Mouse (Mus musculus) heart, embryonic 16.5 days (tissue): ENCODE measurements around the gene Sept10. TPM values are rescaled to one million over a fixed set of nuclear protein-coding genes. Genes with fewer than 3 reads are reported as not detected.
A peak's percentile ranks its signal among the peaks of the same experiment; 100 is the strongest.

Source experiments
- ATAC-seq: fragments of 200-750 bp; cut with Nextera tagmentation; replicated peaks from 2 replicates; pipeline ENCODE4 v1.8.0; 2017; ENCODE audit warnings: moderate number of reproducible peaks; ENCODE audit not compliant: insufficient read depth, low FRiP score; ENCODE audit errors: extremely low read depth
- H3K27ac ChIP-seq: fragments of 300-500 bp; sonication (generic); 2 replicates; pipeline ENCODE4 v1.5.1; 2014; ENCODE audit warnings: mild to moderate bottlenecking, low read length, control low read depth, moderate library complexity
- H3K27me3 ChIP-seq: fragments of 300-500 bp; sonication (generic); 2 replicates; pipeline ENCODE4 v1.6.1; 2014; ENCODE audit warnings: low read length, mixed read lengths; ENCODE audit not compliant: control insufficient read depth, insufficient read depth
- H3K36me3 ChIP-seq: fragments of 300-500 bp; sonication (generic); 2 replicates; pipeline ENCODE4 v1.6.1; 2014; ENCODE audit not compliant: control insufficient read depth, insufficient read depth
- H3K4me1 ChIP-seq: fragments of 300-500 bp; sonication (generic); 2 replicates; pipeline ENCODE4 v1.6.1; 2014; ENCODE audit warnings: low read length, mixed read lengths; ENCODE audit not compliant: control insufficient read depth, insufficient read depth
- H3K4me2 ChIP-seq: fragments of 300-500 bp; sonication (generic); 2 replicates; pipeline ENCODE4 v1.6.1; 2014; ENCODE audit warnings: low read depth, mild to moderate bottlenecking, control low read depth, low read length
- H3K4me3 ChIP-seq: fragments of 300-500 bp; sonication (generic); 2 replicates; pipeline ENCODE4 v1.5.1; 2014; ENCODE audit warnings: mild to moderate bottlenecking, control low read depth, low read length
- H3K9ac ChIP-seq: fragments of 300-500 bp; sonication (generic); 2 replicates; pipeline ENCODE4 v1.6.1; 2014; ENCODE audit warnings: low read length, control low read depth
- H3K9me3 ChIP-seq: fragments of 300-500 bp; sonication (generic); replicated peaks from 2 replicates; pipeline ENCODE4 v1.6.1; 2016; ENCODE audit warnings: low read length; ENCODE audit not compliant: control insufficient read depth
- WGBS: fragments of 180-500 bp; shearing (Covaris S2); extraction: QIAGEN DNeasy Blood & Tissue Kit; methylation state at CpG from one replicate; pipeline ENCODE4 v1.1.7; 2014; 5-methylcytosine and 5-hydroxymethylcytosine counted together
- polyA plus RNA-seq: library from polyadenylated mRNA; unstranded; fragments of >200 nt; fragmentation: Nextera tagmentation; extraction: Ambion mirVana; gene quantifications from 2 replicates; pipeline ENCODE4 v1.2.1, GENCODE M21; 2015

The Sept10 gene
- polyA plus RNA-seq, 1 experiment from 2014 or later = 32.4 TPM

- H3K9ac ChIP-seq = no peak overlapping the region
- peaks cover 5% of the 10 kb centered on the region; the same call in 1 of the 2 replicates for H3K4me1 ChIP-seq
- peak; percentile 23; the same call in 1 of the 2 replicates for ATAC-seq
- H3K36me3 ChIP-seq = no peaks in the 10 kb centered on the region
- H3K27ac ChIP-seq = no peak overlapping the region
- no peak overlapping the region for H3K4me3 ChIP-seq
- 77% methylated on average over 3 of the region's 3 CpGs for WGBS
- H3K27me3 ChIP-seq = no peaks in the 10 kb centered on the region
- H3K4me2 ChIP-seq = no peak overlapping the region
- no peaks in the 10 kb centered on the region for H3K9me3 ChIP-seq
Observed at GRCm38 (mm10) chr10:59261603-59262002, 40.0 kb upstream of the Sept10 start.

GRCm38 (mm10) chr10:59259572-59259971 lies 37.9 kb upstream of the Sept10 start:
- H3K4me2 ChIP-seq = no peak overlapping the region
- WGBS = 85% methylated on average over 6 of the region's 6 CpGs
- H3K4me3 ChIP-seq = no peak overlapping the region
- no peaks in the 10 kb centered on the region for H3K9me3 ChIP-seq
- H3K36me3 ChIP-seq = no peaks in the 10 kb centered on the region
- H3K4me1 ChIP-seq = no peaks in the 10 kb centered on the region
- H3K9ac ChIP-seq = no peak overlapping the region
- ATAC-seq = no peak
- H3K27me3 ChIP-seq = no peaks in the 10 kb centered on the region
- H3K27ac ChIP-seq = no peak overlapping the region

GRCm38 (mm10) chr10:59256533-59256932 lies 34.9 kb upstream of the Sept10 start:
- Histone ChIP-seq H3K4me3 (no peak overlapping the region), H3K27me3 (no peaks in the 10 kb centered on the region), H3K9ac (no peak overlapping the region), H3K4me2 (no peak overlapping the region), H3K4me1 (peaks cover 4% of the 10 kb centered on the region), H3K9me3 (no peaks in the 10 kb centered on the region), H3K27ac (no peak overlapping the region), H3K36me3 (no peaks in the 10 kb centered on the region)
- WGBS = 90% methylated on average over 2 of the region's 2 CpGs
- no peak for ATAC-seq

- Histone ChIP-seq H3K4me3 (no peak overlapping the region), H3K4me2 (no peak overlapping the region), H3K36me3 (no peaks in the 10 kb centered on the region), H3K27me3 (no peaks in the 10 kb centered on the region), H3K27ac (no peak overlapping the region), H3K9me3 (no peaks in the 10 kb centered on the region), H3K9ac (no peak overlapping the region), H3K4me1 (peaks cover 4% of the 10 kb centered on the region)
- no peak for ATAC-seq
- 65% methylated on average over 8 of the region's 8 CpGs for WGBS
Observed at GRCm38 (mm10) chr10:59253541-59254079, 32.0 kb upstream of the Sept10 start.

GRCm38 (mm10) chr10:59252396-59252795 lies 30.7 kb upstream of the Sept10 start:
- H3K27me3 ChIP-seq = no peaks in the 10 kb centered on the region
- ATAC-seq = no peak
- WGBS = 44% methylated on average over 8 of the region's 8 CpGs

GRCm38 (mm10) chr10:59251980-59252379 lies 30.3 kb upstream of the Sept10 start:
- H3K9me3 ChIP-seq = no peaks in the 10 kb centered on the region
- H3K4me2 ChIP-seq = no peak overlapping the region
- no peak overlapping the region for H3K4me3 ChIP-seq
- no peaks in the 10 kb centered on the region for H3K36me3 ChIP-seq
- no peaks in the 10 kb centered on the region for H3K27me3 ChIP-seq
- WGBS = 39% methylated on average over 2 of the region's 2 CpGs
- H3K9ac ChIP-seq = no peak overlapping the region
- peaks cover 4% of the 10 kb centered on the region for H3K4me1 ChIP-seq
- H3K27ac ChIP-seq = no peak overlapping the region
- no peak for ATAC-seq

More at GRCm38 (mm10) chr10:59252396-59252795, 30.7 kb upstream of the Sept10 start:
- H3K4me1 ChIP-seq = peaks cover 4% of the 10 kb centered on the region
- H3K9me3 ChIP-seq = no peaks in the 10 kb centered on the region
- no peaks in the 10 kb centered on the region for H3K36me3 ChIP-seq
- no peak overlapping the region for H3K27ac ChIP-seq
- no peak overlapping the region for H3K9ac ChIP-seq
- no peak overlapping the region for H3K4me2 ChIP-seq
- no peak overlapping the region for H3K4me3 ChIP-seq

GRCm38 (mm10) chr10:59250679-59251078 lies 29.0 kb upstream of the Sept10 start:
- H3K4me1 ChIP-seq = peaks cover 4% of the 10 kb centered on the region
- no peaks in the 10 kb centered on the region for H3K36me3 ChIP-seq
- H3K9me3 ChIP-seq = no peaks in the 10 kb centered on the region
- no peaks in the 10 kb centered on the region for H3K27me3 ChIP-seq
- H3K9ac ChIP-seq = no peak overlapping the region
- H3K4me2 ChIP-seq = no peak overlapping the region
- WGBS = 53% methylated on average over 2 of the region's 2 CpGs
- H3K27ac ChIP-seq = no peak overlapping the region
- ATAC-seq = no peak
- no peak overlapping the region for H3K4me3 ChIP-seq

GRCm38 (mm10) chr10:59249531-59249930 lies 27.9 kb upstream of the Sept10 start:
- no peak for ATAC-seq
- H3K4me1 ChIP-seq = peaks cover 4% of the 10 kb centered on the region
- H3K27me3 ChIP-seq = no peaks in the 10 kb centered on the region
- no peak overlapping the region for H3K27ac ChIP-seq
- H3K4me3 ChIP-seq = no peak overlapping the region
- 66% methylated on average over 3 of the region's 3 CpGs for WGBS
- no peak overlapping the region for H3K9ac ChIP-seq
- no peaks in the 10 kb centered on the region for H3K36me3 ChIP-seq
- H3K4me2 ChIP-seq = no peak overlapping the region
- H3K9me3 ChIP-seq = no peaks in the 10 kb centered on the region

- Histone ChIP-seq H3K9ac (no peak overlapping the region), H3K4me1 (no peaks in the 10 kb centered on the region), H3K4me3 (no peak overlapping the region), H3K36me3 (no peaks in the 10 kb centered on the region), H3K27ac (no peak overlapping the region), H3K9me3 (no peaks in the 10 kb centered on the region), H3K27me3 (no peaks in the 10 kb centered on the region), H3K4me2 (no peak overlapping the region)
- 36% methylated on average over 3 of the region's 3 CpGs for WGBS
- ATAC-seq = peak; percentile 63
Observed at GRCm38 (mm10) chr10:59241141-59241541, 19.5 kb upstream of the Sept10 start.
